7 mouse cellular contexts compared by ENCODE assay signal in genomic region chr19:6057313-6058096, GRCm38 (mm10). TPM values are rescaled to one million over a fixed set of nuclear protein-coding genes. Genes with fewer than 3 reads are reported as not detected.
DNase-seq lines count a peak whose midpoint lies in the region; ATAC-seq lines count a peak whose summit lies in the region.

Gene Mrpl49 (minus strand): TSS chr19:6057785.
Gene Fau (plus strand): TSS chr19:6057844.

- whole genome bisulfite sequencing in embryonic facial prominence, embryonic 10.5 days, result under 1% methylated on average over 63 of the region's 63 CpGs
- WGBS in limb, embryonic 10.5 days, result under 1% methylated on average over 63 of the region's 63 CpGs
- under 1% methylated on average over 63 of the region's 63 CpGs for WGBS in midbrain, embryonic 13.5 days

- peak within 1 kb of the TSS; percentile 90 for H3K27ac ChIP-seq in embryonic facial prominence, embryonic 10.5 days (replicated peaks)
- H3K27ac ChIP-seq in limb, embryonic 10.5 days, result peak within 1 kb of the TSS; percentile 94
- H3K27ac ChIP-seq in midbrain, embryonic 13.5 days, result peak within 1 kb of the TSS; percentile 81

- H3K4me3 ChIP-seq in embryonic facial prominence, embryonic 10.5 days, result peak within 1 kb of the TSS; percentile 70
- peak within 1 kb of the TSS; percentile 87 for H3K4me3 ChIP-seq in limb, embryonic 10.5 days
- H3K4me3 ChIP-seq in midbrain, embryonic 13.5 days (replicated peaks), result peak within 1 kb of the TSS; percentile 81

- peak; percentile 76 for ATAC-seq in granulocyte monocyte progenitor cell, adult 5-6 weeks (replicated peaks; ENCODE audit: poor library complexity, severe bottlenecking)
- ATAC-seq in midbrain, embryonic 13.5 days, result peak; percentile 88

- H3K36me3 ChIP-seq in embryonic facial prominence, embryonic 10.5 days (replicated peaks), result peaks cover 61% of the 10 kb centered on the region
- H3K36me3 ChIP-seq in limb, embryonic 10.5 days, result peaks cover 56% of the 10 kb centered on the region
- peaks cover 43% of the 10 kb centered on the region for H3K36me3 ChIP-seq in midbrain, embryonic 13.5 days

- peak within 1 kb of the TSS; percentile 87 for H3K4me2 ChIP-seq in midbrain, embryonic 13.5 days (replicated peaks)

- no peaks in the 10 kb centered on the region for H3K9me3 ChIP-seq in embryonic facial prominence, embryonic 10.5 days
- H3K9me3 ChIP-seq in limb, embryonic 10.5 days (replicated peaks), result no peaks in the 10 kb centered on the region
- no peaks in the 10 kb centered on the region for H3K9me3 ChIP-seq in midbrain, embryonic 13.5 days

- no peaks in the 10 kb centered on the region for H3K27me3 ChIP-seq in embryonic facial prominence, embryonic 10.5 days (replicated peaks; ENCODE audit: low read depth, poor library complexity, severe bottlenecking)
- no peaks in the 10 kb centered on the region for H3K27me3 ChIP-seq in limb, embryonic 10.5 days (ENCODE audit: low read depth, poor library complexity, severe bottlenecking)
- H3K27me3 ChIP-seq in midbrain, embryonic 13.5 days, result no peaks in the 10 kb centered on the region

- H3K9ac ChIP-seq in midbrain, embryonic 13.5 days (replicated peaks), result peak within 1 kb of the TSS; percentile 91

- peak; percentile 99 for DNase-seq in adrenal gland, postnatal 10 days
- peak; percentile 99 for DNase-seq in embryonic facial prominence, embryonic 10.5 days (ENCODE audit: low spot score)
- DNase-seq in kidney, adult 11 months, result peak; percentile 98
- peak; percentile 100 for DNase-seq in limb, embryonic 10.5 days (ENCODE audit: low spot score)
- peak; percentile 98 for DNase-seq in spleen, adult 12 weeks (ENCODE audit: low spot score)

- peaks cover 37% of the 10 kb centered on the region for H3K4me1 ChIP-seq in embryonic facial prominence, embryonic 10.5 days
- peaks cover 33% of the 10 kb centered on the region for H3K4me1 ChIP-seq in limb, embryonic 10.5 days
- H3K4me1 ChIP-seq in midbrain, embryonic 13.5 days (replicated peaks), result peaks cover 36% of the 10 kb centered on the region

RNA-seq across cellular contexts. Expression of gene Mrpl49, which starts in this region (rescaled TPM):
- total RNA-seq in adrenal gland, postnatal 10 days (2021), result 10 to 100 TPM; 58.2 to 59.4 TPM
- 82.5 and 84.6 TPM in 2 replicates for polyA plus RNA-seq in embryonic facial prominence, embryonic 10.5 days (2016; fragmentation: Nextera tagmentation; extraction: Ambion mirVana)
- total RNA-seq in granulocyte monocyte progenitor cell, adult 5-6 weeks (2014; fragmentation: Nextera tagmentation), result 39.7 and 52.3 TPM in 2 replicates
- 45.2 and 46.1 TPM in 2 replicates for total RNA-seq in granulocyte monocyte progenitor cell, adult 5-6 weeks (2017)
- polyA plus RNA-seq in limb, embryonic 10.5 days (2016; fragmentation: Nextera tagmentation; extraction: Ambion mirVana), result 90.3 and 91.4 TPM in 2 replicates
- polyA plus RNA-seq in midbrain, embryonic 13.5 days (2015; fragmentation: Nextera tagmentation; extraction: Ambion mirVana), result 73.7 and 74.7 TPM in 2 replicates

RNA-seq across cellular contexts. Expression of gene Fau, which starts in this region (rescaled TPM):
- 1,000 to 10,000 TPM; 1,154 to 1,182 TPM for total RNA-seq in adrenal gland, postnatal 10 days (2021)
- 831 and 861 TPM in 2 replicates for polyA plus RNA-seq in embryonic facial prominence, embryonic 10.5 days (2016; fragmentation: Nextera tagmentation; extraction: Ambion mirVana)
- total RNA-seq in granulocyte monocyte progenitor cell, adult 5-6 weeks (2014; fragmentation: Nextera tagmentation), result 2,326 and 2,717 TPM in 2 replicates
- total RNA-seq in granulocyte monocyte progenitor cell, adult 5-6 weeks (2017), result 1,639 and 2,001 TPM in 2 replicates
- polyA plus RNA-seq in limb, embryonic 10.5 days (2016; fragmentation: Nextera tagmentation; extraction: Ambion mirVana), result 820 and 955 TPM in 2 replicates
- polyA plus RNA-seq in midbrain, embryonic 13.5 days (2015; fragmentation: Nextera tagmentation; extraction: Ambion mirVana), result 632 and 647 TPM in 2 replicates

Comparison
In these comparisons a context has a peak if more than half of its experiments do, and no peak if none do; other contexts are left out.
1. Peak in every context shown above with its lines: DNase-seq, ATAC-seq, H3K4me3 ChIP-seq and H3K27ac ChIP-seq.